ENCODE assay signal across 16 mouse cellular contexts in the genomic region with DNA sequence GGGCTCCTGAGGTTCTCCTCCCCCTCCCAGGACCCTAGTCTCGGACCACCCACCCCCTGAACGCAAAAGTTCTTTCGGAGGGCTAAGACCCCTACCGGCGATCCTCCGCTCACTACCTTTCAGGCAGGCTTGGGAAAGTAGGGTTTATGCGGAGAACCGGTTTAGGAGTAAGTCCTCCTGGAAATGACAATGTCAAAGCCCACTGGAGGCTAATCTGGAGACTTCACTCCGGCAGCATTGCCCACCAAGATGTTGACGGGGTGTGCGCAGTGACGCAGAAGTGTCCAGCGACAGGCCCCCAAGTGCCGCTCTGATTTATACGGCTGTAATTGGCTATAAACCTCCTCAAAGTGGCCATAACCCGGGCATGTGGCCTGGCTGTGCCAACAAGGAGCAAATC. TPM values are rescaled to one million over a fixed set of nuclear protein-coding genes. Genes with fewer than 3 reads are reported as not detected.
DNase-seq lines count a peak whose midpoint lies in the region; ATAC-seq lines count a peak whose summit lies in the region.
"Had no signal": no experiment of that assay in that cellular context is flagged by ENCODE, and none has a peak within 500 bp of the region (broad histone marks: within the 10 kb centered on the region; RNA-seq: fewer than 3 reads in every experiment).

No protein-coding gene starts in this region.

- WGBS in forebrain, embryonic 10.5 days, result under 1% methylated on average over 16 of the region's 16 CpGs
- 2% methylated on average over 16 of the region's 16 CpGs for WGBS in forebrain, embryonic 13.5 days
- WGBS in liver, embryonic 13.5 days (ENCODE audit: insufficient replicate concordance), result 2% methylated on average over 16 of the region's 16 CpGs
- 1% methylated on average over 16 of the region's 16 CpGs for WGBS in intestine, embryonic 15.5 days
- WGBS in neural tube, embryonic 12.5 days, result 0% methylated on average over 16 of the region's 16 CpGs

- peaks cover 100% of the 10 kb centered on the region for H3K27me3 ChIP-seq in forebrain, embryonic 10.5 days (ENCODE audit: poor library complexity, severe bottlenecking)
- peaks cover 100% of the 10 kb centered on the region for H3K27me3 ChIP-seq in forebrain, embryonic 13.5 days
- peaks cover 100% of the 10 kb centered on the region for H3K27me3 ChIP-seq in liver, embryonic 13.5 days
- H3K27me3 ChIP-seq in intestine, embryonic 15.5 days (replicated peaks), result peaks cover 87% of the 10 kb centered on the region
- peaks cover 99% of the 10 kb centered on the region for H3K27me3 ChIP-seq in neural tube, embryonic 12.5 days (replicated peaks)

- no peak overlapping the region for H3K27ac ChIP-seq in forebrain, embryonic 10.5 days
- H3K27ac ChIP-seq in forebrain, embryonic 13.5 days, result no peak overlapping the region
- no peak overlapping the region for H3K27ac ChIP-seq in liver, embryonic 13.5 days
- peak overlapping the region; percentile 94 for H3K27ac ChIP-seq in intestine, embryonic 15.5 days
- H3K27ac ChIP-seq in neural tube, embryonic 12.5 days, result no peak overlapping the region
- H3K27ac ChIP-seq: hindbrain, embryonic 13.5 days; liver, embryonic 15.5 days had no signal

- no peaks in the 10 kb centered on the region for H3K9me3 ChIP-seq in forebrain, embryonic 10.5 days
- no peaks in the 10 kb centered on the region for H3K9me3 ChIP-seq in forebrain, embryonic 13.5 days (replicated peaks)
- H3K9me3 ChIP-seq in liver, embryonic 13.5 days (replicated peaks), result no peaks in the 10 kb centered on the region
- no peaks in the 10 kb centered on the region for H3K9me3 ChIP-seq in intestine, embryonic 15.5 days
- no peaks in the 10 kb centered on the region for H3K9me3 ChIP-seq in neural tube, embryonic 12.5 days
- H3K9me3 ChIP-seq: hindbrain, embryonic 13.5 days; liver, embryonic 15.5 days had no signal

- no peak overlapping the region for H3K4me3 ChIP-seq in forebrain, embryonic 10.5 days
- no peak overlapping the region for H3K4me3 ChIP-seq in forebrain, embryonic 13.5 days
- H3K4me3 ChIP-seq in liver, embryonic 13.5 days (replicated peaks), result no peak overlapping the region
- H3K4me3 ChIP-seq in intestine, embryonic 15.5 days (replicated peaks), result peak overlapping the region; percentile 56
- no peak overlapping the region for H3K4me3 ChIP-seq in neural tube, embryonic 12.5 days
- H3K4me3 ChIP-seq: hindbrain, embryonic 13.5 days; liver, embryonic 15.5 days had no signal

- no peak overlapping the region for H3K4me2 ChIP-seq in forebrain, embryonic 13.5 days
- 0 out of 2 replicates have a peak overlapping the region, but pooled peaks have one; percentile 10 for H3K4me2 ChIP-seq in liver, embryonic 13.5 days
- H3K4me2 ChIP-seq in intestine, embryonic 15.5 days (replicated peaks), result no peak overlapping the region
- 0 out of 2 replicates have a peak overlapping the region, but pooled peaks have one; percentile 13 for H3K4me2 ChIP-seq in neural tube, embryonic 12.5 days (replicated peaks)
- H3K4me2 ChIP-seq: hindbrain, embryonic 13.5 days; liver, embryonic 15.5 days had no signal

- no peaks in the 10 kb centered on the region for H3K36me3 ChIP-seq in forebrain, embryonic 10.5 days (replicated peaks)
- no peaks in the 10 kb centered on the region for H3K36me3 ChIP-seq in forebrain, embryonic 13.5 days (ENCODE audit: poor library complexity, severe bottlenecking)
- no peaks in the 10 kb centered on the region for H3K36me3 ChIP-seq in liver, embryonic 13.5 days
- no peaks in the 10 kb centered on the region for H3K36me3 ChIP-seq in intestine, embryonic 15.5 days
- H3K36me3 ChIP-seq in neural tube, embryonic 12.5 days, result no peaks in the 10 kb centered on the region
- H3K36me3 ChIP-seq: hindbrain, embryonic 13.5 days; liver, embryonic 15.5 days had no signal

- no peak overlapping the region for H3K9ac ChIP-seq in forebrain, embryonic 13.5 days
- no peak overlapping the region for H3K9ac ChIP-seq in liver, embryonic 13.5 days
- H3K9ac ChIP-seq in intestine, embryonic 15.5 days, result peak overlapping the region; percentile 79
- no peak overlapping the region for H3K9ac ChIP-seq in neural tube, embryonic 12.5 days
- H3K9ac ChIP-seq: hindbrain, embryonic 13.5 days; liver, embryonic 15.5 days had no signal

- peak; percentile 33 for DNase-seq in forebrain, embryonic 10.5 days (ENCODE audit: extremely low spot score, low spot score)
- DNase-seq in liver, embryonic 13.5 days, result no peak
- no peak for DNase-seq in liver
- DNase-seq in cerebellum, postnatal 36 days, result no peak
- DNase-seq: cerebellum, adult 18-20 months; kidney, adult 8-10 months; lung, postnatal 4 days; thymus, postnatal 25 days had no signal

- no peak for ATAC-seq in forebrain, embryonic 13.5 days
- no peak for ATAC-seq in liver, embryonic 13.5 days (ENCODE audit: low read depth)
- no peak for ATAC-seq in intestine, embryonic 15.5 days
- no peak for ATAC-seq in neural tube, embryonic 12.5 days (ENCODE audit: low FRiP score, low read depth)
- ATAC-seq in cerebellum, adult (ENCODE audit: insufficient number of reproducible peaks, low FRiP score, low TSS enrichment), result no peak

- H3K4me1 ChIP-seq in forebrain, embryonic 10.5 days, result peaks cover 32% of the 10 kb centered on the region
- peaks cover 14% of the 10 kb centered on the region; the same call in 1 of the 2 replicates for H3K4me1 ChIP-seq in forebrain, embryonic 13.5 days
- peaks cover 14% of the 10 kb centered on the region; the same call in 1 of the 2 replicates for H3K4me1 ChIP-seq in liver, embryonic 13.5 days (replicated peaks)
- H3K4me1 ChIP-seq in intestine, embryonic 15.5 days (replicated peaks), result peaks cover 14% of the 10 kb centered on the region; the same call in 1 of the 2 replicates
- H3K4me1 ChIP-seq in neural tube, embryonic 12.5 days, result peaks cover 24% of the 10 kb centered on the region

RNA-seq across cellular contexts. Expression of a gene that starts 1.9 kb away (rescaled TPM):
- polyA plus RNA-seq in forebrain, embryonic 10.5 days (2016; fragmentation: Nextera tagmentation; extraction: Ambion mirVana), result not detected in 2 replicates
- polyA plus RNA-seq in forebrain, embryonic 13.5 days (2015; fragmentation: Nextera tagmentation; extraction: Ambion mirVana), result not detected in 2 replicates
- not detected in 2 replicates for polyA plus RNA-seq in liver, embryonic 13.5 days (2015; fragmentation: Nextera tagmentation; extraction: Ambion mirVana)
- 36.0 and 38.2 TPM in 2 replicates for polyA plus RNA-seq in intestine, embryonic 15.5 days (2015; fragmentation: Nextera tagmentation; extraction: Ambion mirVana)
- not detected in 2 replicates for polyA plus RNA-seq in neural tube, embryonic 12.5 days (2016; fragmentation: Nextera tagmentation; extraction: Ambion mirVana)
- polyA plus RNA-seq: hindbrain, embryonic 13.5 days; liver, embryonic 15.5 days had no signal

RNA-seq across cellular contexts. Expression of a gene that starts 17.1 kb away (rescaled TPM):
- not detected in 2 replicates for polyA plus RNA-seq in forebrain, embryonic 10.5 days (2016; fragmentation: Nextera tagmentation; extraction: Ambion mirVana)
- polyA plus RNA-seq in forebrain, embryonic 13.5 days (2015; fragmentation: Nextera tagmentation; extraction: Ambion mirVana), result not detected in 2 replicates
- polyA plus RNA-seq in liver, embryonic 13.5 days (2015; fragmentation: Nextera tagmentation; extraction: Ambion mirVana), result 0.30 and 0.48 TPM in 2 replicates
- 1.6 and 1.7 TPM in 2 replicates for polyA plus RNA-seq in intestine, embryonic 15.5 days (2015; fragmentation: Nextera tagmentation; extraction: Ambion mirVana)
- polyA plus RNA-seq in neural tube, embryonic 12.5 days (2016; fragmentation: Nextera tagmentation; extraction: Ambion mirVana), result not detected in 2 replicates
- polyA plus RNA-seq: frontal cortex, adult 2 months; gonadal fat pad, adult 2 months; hindbrain, embryonic 13.5 days had no signal

RNA-seq across cellular contexts. Expression of a gene that starts 35.4 kb away (rescaled TPM):
- not detected in 2 replicates for polyA plus RNA-seq in forebrain, embryonic 10.5 days (2016; fragmentation: Nextera tagmentation; extraction: Ambion mirVana)
- polyA plus RNA-seq in forebrain, embryonic 13.5 days (2015; fragmentation: Nextera tagmentation; extraction: Ambion mirVana), result not detected in 2 replicates
- 0.16 TPM in 1 of 2 replicates, not detected in the other for polyA plus RNA-seq in liver, embryonic 13.5 days (2015; fragmentation: Nextera tagmentation; extraction: Ambion mirVana)
- polyA plus RNA-seq in intestine, embryonic 15.5 days (2015; fragmentation: Nextera tagmentation; extraction: Ambion mirVana), result 5.7 and 5.8 TPM in 2 replicates
- polyA plus RNA-seq in neural tube, embryonic 12.5 days (2016; fragmentation: Nextera tagmentation; extraction: Ambion mirVana), result not detected in 2 replicates
- polyA plus RNA-seq: frontal cortex, adult 2 months; gonadal fat pad, adult 2 months; hindbrain, embryonic 13.5 days; liver, embryonic 15.5 days had no signal

Comparison
In these comparisons a context has a peak if more than half of its experiments do, and no peak if none do; other contexts are left out.
1. H3K4me2 ChIP-seq: peak in liver, embryonic 13.5 days (single experiment) and neural tube, embryonic 12.5 days (single experiment); none in forebrain, embryonic 13.5 days (single experiment) and intestine, embryonic 15.5 days (single experiment).
2. RNA of a gene that starts 1.9 kb away (polyA plus RNA-seq): 36.0 to 38.2 TPM in intestine, embryonic 15.5 days; not detected in forebrain, embryonic 13.5 days, not detected in liver, embryonic 13.5 days, not detected in forebrain, embryonic 10.5 days and not detected in neural tube, embryonic 12.5 days; every median in the first group is over 10 times any median in the second.